Mouse (Mus musculus): ENCODE data around the gene Il1f9.
A peak's percentile ranks its signal among the peaks of the same experiment; 100 is the strongest.
"Not testable (repeated sequence)": the region's sequence is repeated elsewhere in the genome, so short reads cannot be mapped to it uniquely, and the experiment has no call there.

The Il1f9 gene

DNA sequence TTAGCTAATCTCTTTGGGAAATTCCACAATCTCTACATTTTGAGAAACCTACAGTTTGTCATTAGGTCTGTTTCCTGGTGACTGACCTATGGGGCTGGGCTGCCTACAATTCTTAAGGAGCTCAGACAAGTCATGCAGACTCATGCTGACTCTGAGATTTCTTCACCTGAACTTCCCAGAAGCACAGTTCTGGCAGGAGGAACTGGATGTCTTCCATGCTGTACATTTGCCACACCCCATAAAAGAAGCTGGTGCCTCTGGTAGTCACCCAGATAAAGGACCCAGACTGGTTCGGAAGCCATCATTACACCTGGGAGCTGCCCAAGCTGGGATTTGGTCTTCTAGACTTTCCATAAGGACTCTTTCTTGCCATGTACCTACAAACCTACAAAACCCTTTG is at the start of gene Il1f9:
Gene Il1f9, plus strand, starts transcription at position 301 of the 400 bp plus-strand sequence.
- DNase-seq (ENCODE audit: inconsistent age in 2 of 2, low spot score in 1 of 2): no peak

DNA sequence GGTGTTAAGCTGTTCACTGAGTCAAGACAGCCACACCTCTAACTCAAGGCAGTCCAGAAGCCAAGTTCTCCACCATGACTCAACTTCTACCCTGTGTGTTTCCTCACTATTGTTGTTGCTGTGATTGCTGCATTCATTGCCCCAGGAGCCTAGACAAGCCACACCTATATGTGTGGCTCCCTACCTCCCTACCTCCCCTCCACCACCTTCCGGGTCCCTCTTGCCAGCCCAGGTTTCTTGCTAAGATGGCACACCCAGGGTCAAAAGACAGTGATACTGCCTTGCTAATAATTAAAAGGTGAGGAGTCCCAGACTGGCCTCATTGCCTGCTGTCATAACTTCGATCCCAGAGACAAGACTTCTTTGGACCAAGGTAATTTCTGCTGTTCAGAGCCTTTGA is 33.4 kb upstream of the Il1f9 start, which contains the start of gene Il1f8:
Gene Il1f8, plus strand, starts transcription at position 301 of the 400 bp plus-strand sequence.
- DNase-seq (ENCODE audit: inconsistent age in 2 of 2, low spot score in 1 of 2): no peak

DNA sequence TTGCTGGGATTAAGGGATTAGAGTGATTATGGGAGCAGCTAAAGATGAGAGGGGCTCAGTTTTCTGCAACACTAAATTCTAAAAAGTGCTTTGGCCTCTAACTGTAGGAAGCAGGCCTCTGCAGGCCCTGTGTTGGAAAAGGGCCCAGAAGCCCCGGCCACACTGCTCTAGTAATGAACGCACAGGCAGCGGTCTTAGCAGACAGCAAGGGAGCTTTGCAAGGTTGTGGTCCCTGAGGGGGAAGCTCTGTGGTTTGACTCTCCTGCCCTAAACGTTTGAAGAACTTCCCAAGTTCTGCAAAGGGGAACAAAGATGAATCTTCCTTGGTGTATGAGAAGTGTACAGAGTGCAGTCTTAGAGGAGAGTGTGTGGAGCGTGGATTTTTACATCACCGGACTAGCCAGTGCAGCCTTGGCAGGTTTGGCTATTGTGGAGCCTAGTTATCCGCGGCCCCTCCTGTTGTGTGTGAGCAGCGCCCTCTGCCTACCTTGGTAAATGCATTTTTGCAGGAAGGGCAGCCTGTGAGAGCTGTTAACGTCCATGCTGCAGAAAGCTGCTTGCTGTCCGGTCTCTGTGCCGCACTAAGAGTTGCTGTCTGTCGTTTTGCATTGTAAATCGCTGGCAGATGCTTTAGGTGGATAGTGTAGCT is 4.5 kb upstream of the Il1f9 start:
- peak; percentile 24 to 64 for DNase-seq (ENCODE audit: inconsistent age in 2 of 2, low spot score in 1 of 2)

- not testable (repeated sequence) for DNase-seq (ENCODE audit: inconsistent age in 2 of 2, low spot score in 1 of 2)
These were observed 3.7 kb upstream of the Il1f9 start for GRCm38 (mm10) chr2:24182423-24183147.

DNA sequence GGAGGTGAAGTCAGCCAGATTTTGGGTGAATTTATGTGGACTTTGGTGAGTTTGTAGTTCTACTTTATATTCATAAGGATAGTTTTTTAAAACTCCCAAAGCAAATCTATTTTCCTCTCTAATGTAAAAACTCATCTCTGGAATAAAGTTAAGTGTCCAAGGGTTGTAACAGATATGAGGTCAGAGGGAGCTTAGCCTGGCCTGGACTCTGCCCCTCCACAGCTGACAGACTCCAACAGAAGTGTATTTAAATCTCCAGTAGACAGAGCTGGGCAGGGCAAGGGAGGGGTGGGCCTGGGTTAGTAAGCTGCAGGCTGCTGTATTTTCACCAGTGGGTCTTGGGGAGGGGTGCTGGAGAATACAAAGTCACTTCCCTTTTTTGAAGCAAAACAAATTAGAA is 2.2 kb upstream of the Il1f9 start:
- peak in 1 of 2 experiments; percentile 20 for DNase-seq (ENCODE audit: inconsistent age in 2 of 2, low spot score in 1 of 2)

GRCm38 (mm10) chr2:24187585-24187984 is 1.3 kb downstream of the Il1f9 start:
- DNase-seq (ENCODE audit: inconsistent age in 2 of 2, low spot score in 1 of 2): no peak

- no peak for DNase-seq (ENCODE audit: inconsistent age in 2 of 2, low spot score in 1 of 2)
These were observed 1.9 kb downstream of the Il1f9 start for GRCm38 (mm10) chr2:24188189-24188588.

GRCm38 (mm10) chr2:24215118-24215517 is 28.8 kb downstream of the Il1f9 start, which contains the start of gene Il1f6:
Gene Il1f6, plus strand, starts transcription at chr2:24215418.
- no peak for DNase-seq (ENCODE audit: inconsistent age in 2 of 2, low spot score in 1 of 2)

GRCm38 (mm10) chr2:24227191-24227590 is 40.9 kb downstream of the Il1f9 start:
- no peak for DNase-seq (ENCODE audit: inconsistent age in 2 of 2, low spot score in 1 of 2)

Data from adrenal gland, adult (tissue).